Mouse (Mus musculus) midbrain, embryonic 11.5 days (tissue): ENCODE results near the gene Tbxas1. TPM values are rescaled to one million over a fixed set of nuclear protein-coding genes. Genes with fewer than 3 reads are reported as not detected.

Experiments
- ATAC-seq: fragments of 200-750 bp; cut with Nextera tagmentation; 2 replicates; pipeline ENCODE4 v1.8.0; 2017; ENCODE audit warnings: moderate TSS enrichment, moderate library complexity; ENCODE audit not compliant: low FRiP score
- DNase-seq: peaks from one replicate; pipeline ENCODE4 v3.0.0; 2015; ENCODE audit warnings: low spot score; ENCODE audit errors: missing footprints
- H3K27ac ChIP-seq: fragments of 300-500 bp; sonication (generic); 2 replicates; pipeline ENCODE4 v1.5.1; 2014; ENCODE audit warnings: low read depth, low read length
- H3K27me3 ChIP-seq: fragments of 300-500 bp; sonication (generic); 2 replicates; pipeline ENCODE4 v1.6.1; 2014; ENCODE audit warnings: mild to moderate bottlenecking, low read length, moderate library complexity, mixed read lengths; ENCODE audit not compliant: control insufficient read depth, insufficient read depth
- H3K36me3 ChIP-seq: fragments of 300-500 bp; sonication (generic); 2 replicates; pipeline ENCODE4 v1.6.1; 2014; ENCODE audit warnings: mild to moderate bottlenecking, low read length, moderate library complexity, mixed read lengths; ENCODE audit not compliant: control insufficient read depth, insufficient read depth
- H3K4me1 ChIP-seq: fragments of 300-500 bp; sonication (generic); 2 replicates; pipeline ENCODE4 v1.6.1; 2014; ENCODE audit warnings: low read length; ENCODE audit not compliant: control insufficient read depth, insufficient read depth
- H3K4me2 ChIP-seq: fragments of 300-500 bp; sonication (generic); 2 replicates; pipeline ENCODE4 v1.6.1; 2014; ENCODE audit warnings: mild to moderate bottlenecking, moderate library complexity
- H3K4me3 ChIP-seq: fragments of 300-500 bp; sonication (generic); 2 replicates; pipeline ENCODE4 v1.5.1; 2014; ENCODE audit warnings: low read depth, low read length
- H3K9ac ChIP-seq: fragments of 300-500 bp; sonication (generic); 2 replicates; pipeline ENCODE4 v1.6.1; 2014; ENCODE audit warnings: low read length
- H3K9me3 ChIP-seq: fragments of 300-500 bp; sonication (generic); 2 replicates; pipeline ENCODE4 v1.6.1; 2016; ENCODE audit warnings: low read length; ENCODE audit not compliant: control insufficient read depth
- WGBS: fragments of 180-500 bp; shearing (Covaris S2); extraction: QIAGEN DNeasy Blood & Tissue Kit; methylation state at CpG from one replicate; pipeline ENCODE4 v1.1.7; 2014; 5-methylcytosine and 5-hydroxymethylcytosine counted together
- polyA plus RNA-seq: library from polyadenylated mRNA; unstranded; fragments of >200 nt; fragmentation: Nextera tagmentation; extraction: Ambion mirVana; gene quantifications from 2 replicates; pipeline ENCODE4 v1.2.1, GENCODE M21; 2014

Tbxas1 gene
- polyA plus RNA-seq, 1 experiment from 2014 or later: 1.5 TPM

GRCm38 (mm10) chr6:38920141-38920540 is 44.9 kb downstream of the Tbxas1 start:
- no peaks in the 10 kb centered on the region for H3K9me3 ChIP-seq
- H3K4me3 ChIP-seq: no peak overlapping the region
- H3K4me1 ChIP-seq: no peaks in the 10 kb centered on the region
- H3K36me3 ChIP-seq: no peaks in the 10 kb centered on the region
- no peak overlapping the region for H3K9ac ChIP-seq
- H3K4me2 ChIP-seq: no peak overlapping the region
- no peak for ATAC-seq
- 81% methylated on average over 6 of the region's 6 CpGs for WGBS
- DNase-seq: peak; percentile 12
- H3K27me3 ChIP-seq: no peaks in the 10 kb centered on the region
- H3K27ac ChIP-seq: no peak overlapping the region

GRCm38 (mm10) chr6:38921095-38921809 is 46.0 kb downstream of the Tbxas1 start:
- Histone ChIP-seq H3K36me3 (no peaks in the 10 kb centered on the region), H3K4me3 (no peak overlapping the region), H3K4me1 (no peaks in the 10 kb centered on the region), H3K9me3 (no peaks in the 10 kb centered on the region), H3K4me2 (no peak overlapping the region), H3K9ac (no peak overlapping the region), H3K27me3 (no peaks in the 10 kb centered on the region), H3K27ac (no peak overlapping the region)
- WGBS: 89% methylated on average over 17 of the region's 17 CpGs
- ATAC-seq (no peak), DNase-seq (peak; percentile 67)

GRCm38 (mm10) chr6:38921810-38922116 is 46.6 kb downstream of the Tbxas1 start:
- DNase-seq (no peak), ATAC-seq (no peak)
- Histone ChIP-seq H3K27me3 (no peaks in the 10 kb centered on the region), H3K4me1 (no peaks in the 10 kb centered on the region), H3K36me3 (no peaks in the 10 kb centered on the region), H3K9me3 (no peaks in the 10 kb centered on the region), H3K27ac (no peak overlapping the region), H3K4me2 (no peak overlapping the region), H3K4me3 (no peak overlapping the region), H3K9ac (no peak overlapping the region)
- 81% methylated on average over 8 of the region's 8 CpGs for WGBS

- no peaks in the 10 kb centered on the region for H3K27me3 ChIP-seq
- no peaks in the 10 kb centered on the region for H3K4me1 ChIP-seq
- no peak overlapping the region for H3K9ac ChIP-seq
- no peak overlapping the region for H3K4me3 ChIP-seq
- ATAC-seq: no peak
- H3K4me2 ChIP-seq: no peak overlapping the region
- no peak overlapping the region for H3K27ac ChIP-seq
- 69% methylated on average over 2 of the region's 2 CpGs for WGBS
- no peaks in the 10 kb centered on the region for H3K36me3 ChIP-seq
- no peak for DNase-seq
- no peaks in the 10 kb centered on the region for H3K9me3 ChIP-seq
Measured at GRCm38 (mm10) chr6:38922517-38922916, 47.3 kb downstream of the Tbxas1 start.

GRCm38 (mm10) chr6:38923450-38923849 is 48.2 kb downstream of the Tbxas1 start:
- Histone ChIP-seq H3K9me3 (no peaks in the 10 kb centered on the region), H3K4me1 (no peaks in the 10 kb centered on the region), H3K27ac (no peak overlapping the region), H3K27me3 (no peaks in the 10 kb centered on the region), H3K4me3 (no peak overlapping the region), H3K36me3 (no peaks in the 10 kb centered on the region), H3K4me2 (no peak overlapping the region), H3K9ac (no peak overlapping the region)
- WGBS: 88% methylated on average over 4 of the region's 4 CpGs
- DNase-seq: no peak
- ATAC-seq: no peak

GRCm38 (mm10) chr6:38923870-38924817 is 48.9 kb downstream of the Tbxas1 start:
- H3K4me2 ChIP-seq: no peak overlapping the region
- peak; percentile 26 for DNase-seq
- no peaks in the 10 kb centered on the region for H3K27me3 ChIP-seq
- H3K4me3 ChIP-seq: no peak overlapping the region
- 94% methylated on average over 18 of the region's 18 CpGs for WGBS
- no peaks in the 10 kb centered on the region for H3K36me3 ChIP-seq
- H3K27ac ChIP-seq: no peak overlapping the region
- no peak overlapping the region for H3K9ac ChIP-seq
- ATAC-seq: no peak
- H3K9me3 ChIP-seq: no peaks in the 10 kb centered on the region
- H3K4me1 ChIP-seq: no peaks in the 10 kb centered on the region

- Histone ChIP-seq H3K36me3 (no peaks in the 10 kb centered on the region), H3K4me2 (peak overlapping the region; percentile 22; the same call in 1 of the 2 replicates), H3K4me3 (no peak overlapping the region), H3K9ac (no peak overlapping the region), H3K27ac (no peak overlapping the region), H3K9me3 (no peaks in the 10 kb centered on the region), H3K4me1 (no peaks in the 10 kb centered on the region), H3K27me3 (no peaks in the 10 kb centered on the region)
- no peak for ATAC-seq
- DNase-seq: peak; percentile 88
- 43% methylated on average over 7 of the region's 7 CpGs for WGBS
Measured at GRCm38 (mm10) chr6:38925719-38926118, 50.5 kb downstream of the Tbxas1 start.

- H3K9ac ChIP-seq: peak overlapping the region; percentile 16; the same call in 1 of the 2 replicates
- peak; percentile 91 for DNase-seq
- ATAC-seq: peak; percentile 44; the same call in 1 of the 2 replicates
- no peaks in the 10 kb centered on the region for H3K4me1 ChIP-seq
- no peaks in the 10 kb centered on the region for H3K27me3 ChIP-seq
- H3K9me3 ChIP-seq: no peaks in the 10 kb centered on the region
- WGBS: 59% methylated on average over 28 of the region's 28 CpGs
- H3K4me3 ChIP-seq: no peak overlapping the region
- H3K27ac ChIP-seq: peak overlapping the region; percentile 20; the same call in 1 of the 2 replicates
- H3K4me2 ChIP-seq: peak overlapping the region; percentile 30
- no peaks in the 10 kb centered on the region for H3K36me3 ChIP-seq
Measured at GRCm38 (mm10) chr6:38926135-38926962, 51.1 kb downstream of the Tbxas1 start.
